Mouse (Mus musculus): Measurements from ENCODE around the gene Gm960.

The Gm960 gene

GRCm38 (mm10) chr19:4698205-4698677, at the start of gene Gm960:
Gene Gm960, minus strand, starts transcription at chr19:4698668.
- DNase-seq (ENCODE audit: low spot score in 2 of 2), result peak; percentile 86 to 89

DNA sequence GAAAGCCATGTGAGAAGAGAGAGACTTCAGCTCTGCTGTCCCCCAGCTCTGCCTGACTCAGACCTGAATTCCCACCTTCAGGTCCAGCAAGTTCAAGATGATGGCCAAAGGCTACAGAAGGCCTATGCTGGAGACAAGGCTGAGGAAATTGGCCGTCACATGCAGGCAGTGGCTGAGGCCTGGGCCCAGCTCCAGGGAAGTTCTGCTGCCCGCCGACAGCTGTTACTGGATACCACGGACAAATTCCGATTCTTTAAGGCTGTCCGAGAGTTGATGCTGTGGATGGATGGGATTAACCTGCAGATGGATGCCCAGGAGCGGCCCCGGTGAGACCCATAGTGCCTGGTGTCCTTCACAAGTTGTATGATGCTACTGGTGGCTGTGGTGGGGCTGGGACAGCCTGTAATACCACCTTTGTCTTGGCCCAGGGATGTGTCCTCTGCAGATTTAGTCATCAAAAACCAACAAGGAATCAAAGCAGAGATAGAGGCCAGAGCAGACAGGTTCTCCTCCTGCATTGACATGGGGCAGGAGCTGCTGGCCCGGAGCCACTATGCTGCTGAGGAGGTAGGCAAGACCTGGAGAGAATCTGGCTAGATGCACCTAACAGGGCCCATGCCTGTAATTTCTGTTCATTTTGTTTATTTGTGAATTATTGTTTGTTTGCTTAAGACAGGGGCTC, 49.3 kb upstream of the Gm960 start:
- no peak for DNase-seq (ENCODE audit: low spot score in 2 of 2)

- no peak for DNase-seq (ENCODE audit: low spot score in 2 of 2)
Measured at GRCm38 (mm10) chr19:4746611-4747010, 48.1 kb upstream of the Gm960 start.

DNA sequence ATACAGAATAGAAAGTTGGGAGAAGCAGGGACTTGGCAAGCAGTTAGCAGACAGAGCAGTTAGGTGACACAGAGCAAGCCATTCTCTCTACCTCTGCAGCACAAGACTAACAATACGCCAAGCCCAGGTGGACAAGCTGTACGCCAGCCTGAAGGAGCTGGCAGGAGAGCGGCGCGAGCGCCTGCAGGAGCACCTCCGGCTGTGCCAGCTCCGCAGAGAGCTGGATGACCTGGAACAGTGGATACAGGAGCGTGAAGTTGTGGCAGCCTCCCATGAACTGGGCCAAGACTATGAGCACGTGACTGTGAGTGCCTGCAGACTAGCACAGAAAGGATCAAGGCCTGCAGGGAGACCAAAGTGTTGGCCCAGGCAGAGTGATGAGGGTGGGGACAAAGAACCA, 47.2 kb upstream of the Gm960 start:
- DNase-seq (ENCODE audit: low spot score in 2 of 2), result no peak

DNA sequence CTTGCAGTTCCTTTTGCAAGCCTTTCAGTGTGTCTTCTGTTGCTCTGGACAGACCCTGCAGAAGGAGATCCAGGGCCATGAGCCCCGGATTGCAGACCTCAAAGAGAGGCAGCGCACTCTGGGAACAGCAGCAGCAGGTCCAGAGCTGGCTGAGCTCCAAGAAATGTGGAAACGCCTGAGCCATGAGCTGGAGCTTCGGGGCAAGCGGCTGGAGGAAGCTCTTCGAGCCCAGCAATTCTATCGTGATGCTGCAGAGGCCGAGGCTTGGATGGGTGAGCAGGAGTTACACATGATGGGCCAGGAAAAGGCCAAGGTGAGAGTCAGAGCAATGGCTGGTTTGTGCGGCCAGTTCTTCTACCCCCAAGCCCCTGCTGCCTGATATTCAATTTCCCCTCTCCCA, 46.6 kb upstream of the Gm960 start:
- DNase-seq (ENCODE audit: low spot score in 2 of 2), result no peak

GRCm38 (mm10) chr19:4744026-4744425, 45.6 kb upstream of the Gm960 start:
- DNase-seq (ENCODE audit: low spot score in 2 of 2), result no peak

GRCm38 (mm10) chr19:4743524-4743923, 45.1 kb upstream of the Gm960 start:
- DNase-seq (ENCODE audit: low spot score in 2 of 2), result no peak

- DNase-seq (ENCODE audit: low spot score in 2 of 2), result no peak
Measured at GRCm38 (mm10) chr19:4742229-4742628, 43.8 kb upstream of the Gm960 start.

- no peak for DNase-seq (ENCODE audit: low spot score in 2 of 2)
Measured at GRCm38 (mm10) chr19:4741482-4741881, 43.0 kb upstream of the Gm960 start.

DNA sequence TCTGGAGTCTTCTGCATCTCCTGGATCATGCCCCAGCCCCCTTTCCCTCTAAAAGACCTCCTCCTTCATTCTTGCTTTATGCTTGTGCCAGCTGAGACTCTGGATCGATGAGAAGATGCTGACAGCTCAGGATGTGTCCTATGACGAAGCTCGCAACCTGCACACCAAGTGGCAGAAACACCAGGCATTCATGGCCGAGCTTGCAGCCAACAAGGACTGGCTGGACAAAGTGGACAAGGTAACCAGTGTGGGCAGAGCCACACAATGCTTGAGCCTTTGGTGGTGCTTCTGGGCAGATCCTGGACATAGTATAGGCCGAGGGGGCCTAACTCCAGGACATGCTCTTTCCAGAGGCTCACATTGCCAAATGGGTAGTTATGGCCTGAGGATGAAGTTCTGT, 41.3 kb upstream of the Gm960 start:
- no peak for DNase-seq (ENCODE audit: low spot score in 2 of 2)

- no peak for DNase-seq (ENCODE audit: low spot score in 2 of 2)
Measured at GRCm38 (mm10) chr19:4739053-4739452, 40.6 kb upstream of the Gm960 start.

- no peak for DNase-seq (ENCODE audit: low spot score in 2 of 2)
Measured at GRCm38 (mm10) chr19:4737866-4738265, 39.4 kb upstream of the Gm960 start.

GRCm38 (mm10) chr19:4733052-4733451, 34.6 kb upstream of the Gm960 start:
- DNase-seq (ENCODE audit: low spot score in 2 of 2), result no peak

GRCm38 (mm10) chr19:4729186-4729585, 30.7 kb upstream of the Gm960 start:
- no peak for DNase-seq (ENCODE audit: low spot score in 2 of 2)

DNA sequence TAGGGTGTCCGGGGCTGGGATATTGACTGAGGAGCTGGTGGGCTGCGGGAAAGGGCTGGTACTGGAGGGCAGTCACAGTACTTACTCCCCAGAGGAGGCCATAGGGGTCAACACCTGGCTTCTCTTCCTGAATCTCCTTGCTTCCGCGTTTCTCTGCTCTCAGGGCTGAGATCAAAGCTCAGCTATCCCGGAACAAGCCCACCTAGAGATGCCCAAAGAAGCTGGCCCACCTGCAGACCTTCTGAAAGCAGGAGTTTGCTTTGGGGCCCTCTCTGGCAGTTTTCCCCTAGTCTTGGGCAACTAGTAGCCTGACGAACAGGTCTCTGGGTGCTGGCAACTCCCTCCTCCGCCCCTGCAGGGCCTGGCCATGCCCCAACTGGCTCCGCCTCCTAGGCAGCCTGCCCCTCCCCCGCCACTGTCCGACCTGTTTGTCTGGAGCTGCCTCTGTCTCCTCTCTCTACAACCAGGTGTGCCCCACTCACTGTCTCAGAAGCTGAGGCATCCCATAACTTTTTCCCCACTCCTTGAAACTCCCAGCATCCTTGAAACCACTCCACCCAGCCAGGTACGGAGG, 22.3 kb upstream of the Gm960 start:
- DNase-seq (ENCODE audit: low spot score in 2 of 2), result no peak

DNA sequence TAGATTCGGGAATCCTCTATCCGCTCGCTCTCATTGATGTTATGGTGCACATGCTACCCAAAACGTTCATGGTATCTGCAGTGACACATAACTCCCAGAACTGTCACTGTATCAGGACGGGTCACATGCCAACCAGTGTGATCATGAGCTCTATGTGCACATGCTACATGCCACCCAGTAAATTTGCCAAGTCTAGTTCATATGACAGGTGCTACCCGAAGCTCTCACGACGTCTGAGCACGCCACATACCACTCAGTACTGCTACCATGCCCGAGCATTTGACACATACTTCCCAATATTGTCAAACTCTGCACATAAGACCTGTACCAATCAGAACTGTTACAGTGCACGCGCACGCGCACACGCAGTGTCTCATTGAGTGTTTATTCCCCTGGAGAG, 21.6 kb upstream of the Gm960 start:
- DNase-seq (ENCODE audit: low spot score in 2 of 2), result no peak

DNA sequence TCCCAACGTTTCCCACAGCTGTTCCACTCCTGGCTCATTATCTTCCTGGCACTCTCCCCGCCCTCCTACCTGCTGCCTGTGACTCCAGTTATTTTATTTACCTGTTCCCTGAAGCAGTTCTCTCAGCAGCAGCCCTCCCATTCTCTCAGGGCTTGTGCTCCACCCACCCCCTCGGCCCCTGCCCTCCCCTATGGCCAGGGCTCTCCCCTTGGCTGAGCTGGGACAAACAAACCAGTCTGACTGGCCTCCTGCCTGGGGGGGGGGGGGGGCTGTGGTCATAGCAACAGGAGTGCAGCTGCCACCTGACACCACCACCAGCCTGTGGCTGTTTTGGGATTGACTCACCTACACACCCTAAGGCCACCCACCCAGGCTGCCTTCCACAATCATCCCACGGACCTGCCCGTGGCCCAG, 20.9 kb upstream of the Gm960 start:
- DNase-seq (ENCODE audit: low spot score in 2 of 2), result no peak

GRCm38 (mm10) chr19:4718716-4719115, 20.2 kb upstream of the Gm960 start:
- DNase-seq (ENCODE audit: low spot score in 2 of 2), result no peak

DNA sequence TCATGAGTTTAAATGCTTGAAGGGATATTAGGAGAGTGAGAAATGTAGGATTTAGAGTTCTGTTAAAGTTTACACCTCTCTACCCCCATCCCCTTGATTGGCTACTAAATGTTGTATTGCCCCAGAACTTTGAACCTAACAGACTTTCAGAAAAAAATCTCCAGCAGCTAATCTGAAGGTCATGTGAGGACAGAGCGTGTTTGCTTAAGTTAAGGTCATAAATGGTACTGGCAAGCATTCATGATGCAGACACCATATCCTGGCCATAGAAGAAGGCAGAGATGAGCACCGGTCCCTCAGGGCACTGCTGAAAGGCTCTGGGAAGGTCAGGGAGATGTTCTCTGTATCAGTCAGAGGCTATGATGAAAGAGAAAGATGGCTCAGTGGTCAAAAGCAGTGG, 18.8 kb upstream of the Gm960 start:
- DNase-seq (ENCODE audit: low spot score in 2 of 2), result no peak

- no peak for DNase-seq (ENCODE audit: low spot score in 2 of 2)
Measured at GRCm38 (mm10) chr19:4716756-4717155, 18.3 kb upstream of the Gm960 start.

- no peak for DNase-seq (ENCODE audit: low spot score in 2 of 2)
Measured at GRCm38 (mm10) chr19:4713886-4714285, 15.4 kb upstream of the Gm960 start.

DNA sequence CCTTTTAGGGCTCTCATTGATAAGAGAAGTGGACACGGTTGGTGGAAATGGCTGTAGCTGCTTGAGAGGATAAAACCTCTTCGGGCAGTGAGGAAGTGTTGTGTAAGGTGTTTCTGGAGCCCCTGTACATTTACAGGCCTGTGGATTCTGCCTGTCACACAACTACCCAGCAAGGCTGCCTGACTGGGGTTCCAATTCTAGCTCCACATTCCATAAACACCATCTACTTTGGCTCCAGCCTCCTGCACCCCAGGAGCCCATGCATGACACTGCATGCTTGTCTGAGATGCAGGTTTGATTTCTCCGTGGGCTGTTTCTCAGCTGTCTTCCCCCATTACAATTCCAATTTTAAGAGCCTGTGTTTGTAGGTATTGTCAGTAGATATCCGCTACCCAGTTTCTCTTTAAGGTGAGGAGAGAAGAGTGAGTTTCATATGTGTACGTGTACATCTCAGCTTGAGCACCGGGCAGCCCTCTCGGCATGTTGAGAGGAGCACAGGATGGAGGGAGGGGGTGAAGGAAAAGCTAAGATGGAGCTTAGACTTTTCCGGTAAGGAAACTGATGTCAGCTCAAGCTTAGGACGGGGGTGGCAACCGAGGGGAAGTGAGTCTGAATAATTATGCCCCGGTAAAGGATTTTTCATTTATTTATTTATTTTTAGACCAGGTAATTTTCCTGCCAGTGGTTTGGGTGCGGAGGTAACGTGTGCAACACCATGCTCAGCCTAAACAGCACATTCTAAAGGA, 14.5 kb upstream of the Gm960 start:
- no peak for DNase-seq (ENCODE audit: low spot score in 2 of 2)
